ENCODE assay signal across 11 mouse cellular contexts in genomic region chr15:98004740-98005159, GRCm38 (mm10). TPM values are rescaled to one million over a fixed set of nuclear protein-coding genes. Genes with fewer than 3 reads are reported as not detected.
DNase-seq lines count a peak whose midpoint lies in the region; ATAC-seq and TF ChIP-seq lines count a peak whose summit lies in the region.
"Had no signal": no experiment of that assay in that cellular context is flagged by ENCODE, and none has a peak within 500 bp of the region (broad histone marks: within the 10 kb centered on the region; RNA-seq: fewer than 3 reads in every experiment).

No protein-coding gene starts in this region.

- H3K27me3 ChIP-seq in kidney, embryonic 15.5 days = peaks cover 85% of the 10 kb centered on the region
- H3K27me3 ChIP-seq in embryonic facial prominence, embryonic 14.5 days (replicated peaks; ENCODE audit: control insufficient read depth, insufficient read depth, low read length) = peaks cover 31% of the 10 kb centered on the region
- H3K27me3 ChIP-seq in hindbrain, postnatal 0 days (ENCODE audit: insufficient read depth, low read length) = peaks cover 43% of the 10 kb centered on the region
- peaks cover 12% of the 10 kb centered on the region for H3K27me3 ChIP-seq in midbrain, embryonic 16.5 days (ENCODE audit: control insufficient read depth, insufficient read depth, low read depth, low read length)

- H3K36me3 ChIP-seq in kidney, embryonic 15.5 days = no peaks in the 10 kb centered on the region
- no peaks in the 10 kb centered on the region for H3K36me3 ChIP-seq in embryonic facial prominence, embryonic 14.5 days (ENCODE audit: control insufficient read depth, insufficient read depth, low read length)
- H3K36me3 ChIP-seq in hindbrain, postnatal 0 days (ENCODE audit: insufficient read depth, low read length) = no peaks in the 10 kb centered on the region
- no peaks in the 10 kb centered on the region for H3K36me3 ChIP-seq in midbrain, embryonic 16.5 days (ENCODE audit: control insufficient read depth, insufficient read depth, low read length)

- DNase-seq in kidney, postnatal 10 days = no peak
- DNase-seq in embryonic facial prominence, embryonic 14.5 days (ENCODE audit: low spot score) = peak; percentile 63
- DNase-seq in hindbrain, postnatal 0 days (ENCODE audit: low spot score) = no peak
- DNase-seq in right cerebral cortex, postnatal 10 days (ENCODE audit: low spot score in 2 of 2) = no peak
- no peak for DNase-seq in ovary, postnatal 14 days (ENCODE audit: low spot score)
- DNase-seq: kidney, adult 2 months; right cerebral cortex, adult 18-20 months had no signal

- H3K27ac ChIP-seq in kidney, embryonic 15.5 days = no peak overlapping the region
- peak overlapping the region; percentile 86 for H3K27ac ChIP-seq in embryonic facial prominence, embryonic 14.5 days (replicated peaks; ENCODE audit: low read depth, low read length)
- H3K27ac ChIP-seq in hindbrain, postnatal 0 days = no peak overlapping the region
- no peak overlapping the region for H3K27ac ChIP-seq in midbrain, embryonic 16.5 days (ENCODE audit: low read length)
- H3K27ac ChIP-seq: macrophage had no signal

- TF ChIP-seq CTCF in hindbrain, postnatal 0 days (IDR thresholded peaks at IDR 0.05; ENCODE audit: low read depth) = no peak

- 1% methylated on average over 19 of the region's 19 CpGs for WGBS in kidney, embryonic 15.5 days
- 1% methylated on average over 13 of the region's 19 CpGs for WGBS in embryonic facial prominence, embryonic 14.5 days
- 2% methylated on average over 19 of the region's 19 CpGs for WGBS in hindbrain, postnatal 0 days
- WGBS in midbrain, embryonic 16.5 days = 1% methylated on average over 19 of the region's 19 CpGs

- H3K9me3 ChIP-seq in kidney, embryonic 15.5 days (replicated peaks) = no peaks in the 10 kb centered on the region
- H3K9me3 ChIP-seq in embryonic facial prominence, embryonic 14.5 days (ENCODE audit: control insufficient read depth, low read length) = no peaks in the 10 kb centered on the region
- H3K9me3 ChIP-seq in hindbrain, postnatal 0 days (ENCODE audit: low read length) = no peaks in the 10 kb centered on the region
- H3K9me3 ChIP-seq in midbrain, embryonic 16.5 days (replicated peaks; ENCODE audit: control insufficient read depth, low read length, poor library complexity, severe bottlenecking) = no peaks in the 10 kb centered on the region

- peak overlapping the region; percentile 46 for H3K9ac ChIP-seq in kidney, embryonic 15.5 days
- H3K9ac ChIP-seq in embryonic facial prominence, embryonic 14.5 days (ENCODE audit: low read depth, low read length) = peak overlapping the region; percentile 67
- peak overlapping the region; percentile 22 for H3K9ac ChIP-seq in hindbrain, postnatal 0 days (replicated peaks; ENCODE audit: low read length)
- H3K9ac ChIP-seq in midbrain, embryonic 16.5 days (ENCODE audit: low read depth, low read length) = peak overlapping the region; percentile 72

- H3K4me1 ChIP-seq in kidney, embryonic 15.5 days = peaks cover 54% of the 10 kb centered on the region
- H3K4me1 ChIP-seq in embryonic facial prominence, embryonic 14.5 days (ENCODE audit: control insufficient read depth, insufficient read depth, low read length) = peaks cover 23% of the 10 kb centered on the region
- H3K4me1 ChIP-seq in hindbrain, postnatal 0 days (ENCODE audit: insufficient read depth, low read length) = peaks cover 27% of the 10 kb centered on the region
- H3K4me1 ChIP-seq in midbrain, embryonic 16.5 days (ENCODE audit: control insufficient read depth, insufficient read depth, low read length) = peaks cover 50% of the 10 kb centered on the region

- peak overlapping the region; percentile 44 for H3K4me3 ChIP-seq in kidney, embryonic 15.5 days (replicated peaks)
- peak overlapping the region; percentile 47 for H3K4me3 ChIP-seq in embryonic facial prominence, embryonic 14.5 days (ENCODE audit: low read depth, low read length)
- H3K4me3 ChIP-seq in hindbrain, postnatal 0 days (ENCODE audit: low read length) = peak overlapping the region; percentile 31
- peak overlapping the region; percentile 43 for H3K4me3 ChIP-seq in midbrain, embryonic 16.5 days (ENCODE audit: low read depth, low read length)

- peak overlapping the region; percentile 79 for H3K4me2 ChIP-seq in kidney, embryonic 15.5 days
- peak overlapping the region; percentile 89 for H3K4me2 ChIP-seq in embryonic facial prominence, embryonic 14.5 days (ENCODE audit: low read depth, low read length)
- peak overlapping the region; percentile 61 for H3K4me2 ChIP-seq in hindbrain, postnatal 0 days (ENCODE audit: low read depth, low read length)
- peak overlapping the region; percentile 91 for H3K4me2 ChIP-seq in midbrain, embryonic 16.5 days (ENCODE audit: low read length)

- peak; percentile 9; the same call in 1 of the 2 replicates for ATAC-seq in kidney, embryonic 15.5 days (replicated peaks; ENCODE audit: low FRiP score)
- no peak; the same call in 1 of the 2 replicates for ATAC-seq in embryonic facial prominence, embryonic 14.5 days (ENCODE audit: low read depth)
- 0 out of 2 replicates have a peak, but pooled peaks have one; percentile 13 for ATAC-seq in hindbrain, postnatal 0 days
- no peak for ATAC-seq in midbrain, embryonic 16.5 days
- ATAC-seq in activated CD4-positive, CD25-positive, alpha-beta regulatory T cell, adult 4 months = no peak

RNA-seq across cellular contexts. Expression of gene Col2a1, which starts 0.3 kb away (rescaled TPM):
- polyA plus RNA-seq in kidney, embryonic 15.5 days (2015; fragmentation: Nextera tagmentation; extraction: Ambion mirVana) = 18.9 and 27.0 TPM in 2 replicates
- 372 and 595 TPM in 2 replicates for polyA plus RNA-seq in embryonic facial prominence, embryonic 14.5 days (2014; fragmentation: Nextera tagmentation; extraction: Ambion mirVana)
- total RNA-seq in hindbrain, postnatal 0 days (2014; rRNA removed) = 19.3 and 28.9 TPM in 2 replicates
- polyA plus RNA-seq in hindbrain, postnatal 0 days (2015; fragmentation: Nextera tagmentation; extraction: Ambion mirVana) = 7.4 and 8.1 TPM in 2 replicates
- polyA plus RNA-seq in midbrain, embryonic 16.5 days (2015; fragmentation: Nextera tagmentation; extraction: Ambion mirVana) = 22.6 and 34.8 TPM in 2 replicates
- under 1 TPM in 1 of 2 experiments, not detected in 1; 0.25 TPM for polyA plus RNA-seq in activated CD4-positive, CD25-positive, alpha-beta regulatory T cell, adult 4 months (2017; shearing (Covaris generic))
- polyA plus RNA-seq: kidney, adult 2 months; macrophage had no signal

RNA-seq across cellular contexts. Expression of gene Tmem106c, which starts 40.8 kb away (rescaled TPM):
- polyA plus RNA-seq in kidney, embryonic 15.5 days (2015; fragmentation: Nextera tagmentation; extraction: Ambion mirVana) = 46.5 and 51.7 TPM in 2 replicates
- 47.2 and 51.6 TPM in 2 replicates for polyA plus RNA-seq in embryonic facial prominence, embryonic 14.5 days (2014; fragmentation: Nextera tagmentation; extraction: Ambion mirVana)
- 53.7 and 57.9 TPM in 2 replicates for total RNA-seq in hindbrain, postnatal 0 days (2014; rRNA removed)
- 55.9 and 57.9 TPM in 2 replicates for polyA plus RNA-seq in hindbrain, postnatal 0 days (2015; fragmentation: Nextera tagmentation; extraction: Ambion mirVana)
- 52.5 and 57.2 TPM in 2 replicates for polyA plus RNA-seq in midbrain, embryonic 16.5 days (2015; fragmentation: Nextera tagmentation; extraction: Ambion mirVana)
- 10 to 100 TPM; 23.5 to 25.5 TPM for polyA plus RNA-seq in activated CD4-positive, CD25-positive, alpha-beta regulatory T cell, adult 4 months (2017; shearing (Covaris generic))

Comparison
In these comparisons a context has a peak if more than half of its experiments do, and no peak if none do; other contexts are left out.
1. ATAC-seq: peak in kidney, embryonic 15.5 days (single experiment) and hindbrain, postnatal 0 days (single experiment); none in embryonic facial prominence, embryonic 14.5 days (single experiment), midbrain, embryonic 16.5 days (single experiment) and activated CD4-positive, CD25-positive, alpha-beta regulatory T cell, adult 4 months (single experiment).
2. H3K9ac ChIP-seq: peak in every context shown above with its lines; median percentile 72 in midbrain, embryonic 16.5 days; 67 in embryonic facial prominence, embryonic 14.5 days; 46 in kidney, embryonic 15.5 days; 22 in hindbrain, postnatal 0 days.
3. RNA of gene Col2a1, which starts 0.3 kb away (polyA plus RNA-seq): 372 to 595 TPM in embryonic facial prominence, embryonic 14.5 days; 22.6 to 34.8 TPM in midbrain, embryonic 16.5 days, 18.9 to 27.0 TPM in kidney, embryonic 15.5 days, 7.4 to 8.1 TPM in hindbrain, postnatal 0 days and 0.25 TPM in activated CD4-positive, CD25-positive, alpha-beta regulatory T cell, adult 4 months; every median in the first group is over 10 times any median in the second.
4. Peak in every context shown above with its lines, with median percentiles within 50 percentile points of each other: H3K4me2 ChIP-seq and H3K4me3 ChIP-seq.